Mouse (Mus musculus) mature B cell (primary cell): ENCODE measurements at regions not wholly inside any gene's neighbourhood (a gene's known extent, or its start where the extent isn't known, plus 50 kb on each side); places are given as distances from the start of the nearest gene placed in this dataset.

ENCODE experiments used
- in situ Hi-C: fragments of 300-500 bp; cut with MboI; formaldehyde crosslinking; loops from 2 replicates; pipeline ENCODE4 v1.14.3; 2019

DNA sequence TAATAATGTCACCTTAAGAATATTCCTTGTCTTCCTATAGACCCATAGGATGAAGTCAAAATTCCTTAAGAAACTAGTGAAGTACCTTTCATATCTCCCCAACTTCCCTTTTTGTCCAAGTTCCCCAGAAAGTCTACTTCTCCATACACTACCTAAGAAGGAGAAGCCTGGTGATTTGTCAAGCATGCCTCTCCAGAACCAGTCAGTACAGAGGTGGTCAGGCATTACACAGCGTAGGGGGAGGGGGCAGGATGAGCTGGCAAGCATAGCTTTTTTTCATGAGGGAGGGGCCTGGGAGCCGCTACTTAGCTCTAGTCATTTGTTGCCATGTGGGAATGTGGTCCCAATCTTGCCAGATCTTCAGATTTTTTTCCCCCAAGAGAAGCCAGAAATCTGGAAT, 54.0 kb upstream of the Satb2 start:
- in situ Hi-C loops: no loop called here

DNA sequence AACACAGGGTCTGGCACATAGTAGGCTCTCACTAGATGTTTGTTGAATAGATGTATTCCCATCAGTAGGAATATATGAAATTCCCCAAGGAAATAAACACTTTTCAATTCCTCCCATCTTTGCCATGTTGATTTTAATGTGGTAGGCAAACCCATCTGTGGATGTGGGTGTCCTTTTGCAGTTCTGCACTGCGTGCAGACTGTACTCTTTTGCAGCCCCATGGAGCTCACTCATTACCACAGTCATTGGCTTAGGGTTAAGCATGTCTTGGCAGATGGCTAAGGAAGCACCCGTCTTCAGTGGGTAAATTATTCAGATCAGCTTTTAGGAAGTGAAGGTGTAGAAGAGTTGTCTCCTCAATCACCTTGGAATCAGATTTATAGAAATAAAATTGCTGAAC, 54.8 kb upstream of the Satb2 start:
- in situ Hi-C loops: no loop called here

DNA sequence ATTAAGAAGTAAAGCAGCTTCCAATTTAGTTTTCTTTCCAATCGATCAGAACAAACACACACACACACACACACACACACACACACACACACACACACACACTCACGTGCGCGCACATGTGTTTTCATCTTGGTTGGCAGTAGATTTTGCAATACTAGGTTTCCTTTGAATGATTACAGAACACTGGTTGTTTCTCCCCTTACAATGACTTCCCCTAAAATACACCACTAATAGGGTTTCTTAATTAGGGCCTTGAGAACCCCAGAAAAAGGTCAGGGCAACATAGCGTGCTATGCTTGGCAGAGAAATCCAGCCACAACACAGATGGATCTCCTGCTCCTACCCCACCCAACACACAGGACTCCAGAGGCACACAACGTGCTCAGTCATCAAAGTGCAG, 56.0 kb upstream of the Satb2 start:
- in situ Hi-C loops: no loop called here

DNA sequence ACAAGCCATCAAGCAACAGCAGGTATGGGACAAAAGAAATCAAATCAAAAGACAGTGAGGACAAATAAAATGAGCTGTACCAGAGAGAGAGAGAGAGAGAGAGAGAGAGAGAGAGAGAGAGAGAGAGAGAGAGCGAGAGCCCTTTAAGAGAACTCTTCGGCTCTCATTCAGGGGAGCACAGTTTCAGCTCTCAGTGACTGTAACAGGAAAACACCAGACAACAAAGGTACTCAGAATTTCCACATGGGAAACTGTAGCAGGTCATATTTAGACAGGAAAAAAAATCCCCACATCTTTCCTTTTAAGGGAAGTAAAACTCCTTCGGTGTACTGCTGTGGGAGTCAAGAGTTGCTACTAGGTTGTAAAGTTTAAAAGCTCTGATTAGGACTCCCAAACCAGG, 57.9 kb upstream of the Satb2 start:
- in situ Hi-C loops: no loop called here

DNA sequence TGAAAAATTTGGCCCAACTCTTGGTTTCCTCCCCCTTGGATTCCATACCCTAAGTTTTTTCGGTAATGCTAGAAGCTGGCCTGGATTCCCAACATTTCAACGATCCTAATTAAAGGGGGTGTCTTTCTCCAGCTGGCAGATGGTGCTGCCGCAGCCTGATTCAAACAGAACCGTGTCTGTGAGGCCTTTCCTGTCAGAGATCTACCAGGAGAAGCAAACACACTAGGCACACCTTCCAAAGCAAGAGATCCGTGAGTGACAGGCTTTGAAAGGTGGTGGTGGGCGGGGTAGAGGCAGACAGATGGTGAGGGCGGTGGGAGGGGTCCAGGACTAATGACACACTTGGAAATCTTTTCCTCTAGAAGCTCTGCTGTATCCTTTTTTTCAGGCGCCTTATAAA, 61.8 kb upstream of the Satb2 start:
- in situ Hi-C loops: no loop called here

DNA sequence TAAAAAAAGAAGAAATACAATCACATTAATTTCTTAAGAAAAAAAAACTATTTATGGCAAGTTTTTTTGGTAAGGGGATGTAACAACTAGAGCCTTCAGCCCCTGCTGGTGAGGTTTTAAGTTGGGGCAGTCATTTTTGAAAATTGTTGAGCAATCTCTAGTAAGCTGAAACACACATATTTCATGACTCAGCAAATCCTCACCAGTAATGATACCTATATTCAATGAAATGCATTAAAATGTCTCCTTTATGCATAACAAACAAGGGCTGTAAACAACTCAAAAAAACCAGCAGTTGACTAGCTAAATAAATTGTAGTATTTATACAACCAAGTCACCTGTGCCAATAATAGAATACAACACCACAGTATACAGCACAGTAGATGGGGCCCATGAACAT, 63.1 kb upstream of the Satb2 start:
- in situ Hi-C loops: no loop called here

DNA sequence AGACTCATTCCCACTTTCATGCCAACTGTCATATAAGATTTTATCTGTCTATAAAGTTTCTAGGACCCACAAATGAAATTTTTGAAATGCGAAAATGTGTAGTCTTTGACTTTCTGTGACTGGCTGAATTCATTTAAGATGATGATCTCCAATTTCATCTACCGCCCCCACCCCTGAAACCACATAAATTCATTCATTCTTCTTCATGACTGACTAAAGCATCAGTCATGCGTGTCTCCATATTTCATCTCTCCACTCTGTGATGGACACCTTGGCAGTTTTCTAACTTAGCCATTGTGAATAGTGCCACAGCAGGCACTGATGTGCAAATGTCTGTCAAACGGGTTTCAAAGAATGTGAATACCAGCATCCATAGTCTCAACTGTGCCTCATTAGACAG, 75.4 kb upstream of the Satb2 start:
- in situ Hi-C loops: no loop called here

DNA sequence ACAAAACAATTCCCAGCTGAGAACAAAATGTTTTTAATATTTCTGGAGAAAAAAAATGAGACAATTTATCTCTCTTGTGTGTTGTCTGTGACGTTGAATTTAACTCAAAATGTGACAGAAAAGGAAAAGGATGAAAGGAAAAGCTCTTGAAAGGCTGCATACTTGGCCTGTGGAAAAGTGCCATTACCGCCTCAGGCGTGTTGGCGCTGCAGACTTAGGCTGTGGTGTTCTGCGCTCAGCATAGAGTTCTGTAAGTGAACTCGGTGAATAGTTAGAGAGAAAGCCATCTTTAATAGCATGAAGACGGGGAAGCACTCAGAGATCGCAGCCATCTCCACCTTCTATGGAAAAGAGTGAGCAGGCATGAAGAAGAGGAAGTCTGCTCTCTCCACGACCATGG, 77.5 kb upstream of the Satb2 start:
- in situ Hi-C loops: no loop called here

DNA sequence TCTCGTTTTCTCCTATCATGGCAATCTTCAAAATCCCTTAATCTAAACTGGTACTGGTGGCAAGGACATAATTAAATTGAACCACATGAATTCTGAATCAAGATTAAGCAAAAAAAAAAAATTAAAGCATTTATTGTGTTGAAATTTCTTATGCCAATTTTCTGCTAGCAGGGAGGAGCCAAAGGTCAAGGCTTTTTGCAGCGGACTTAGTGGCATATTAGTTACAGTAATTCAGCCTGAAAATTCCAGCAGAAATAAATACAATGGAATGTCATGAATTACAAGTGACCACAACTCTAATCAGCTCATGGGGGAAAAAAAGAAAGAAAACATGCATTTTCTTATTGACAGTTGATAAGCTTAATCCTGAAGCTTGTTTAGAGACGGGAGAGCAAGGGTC, 80.8 kb upstream of the Satb2 start:
- in situ Hi-C loops: no loop called here

DNA sequence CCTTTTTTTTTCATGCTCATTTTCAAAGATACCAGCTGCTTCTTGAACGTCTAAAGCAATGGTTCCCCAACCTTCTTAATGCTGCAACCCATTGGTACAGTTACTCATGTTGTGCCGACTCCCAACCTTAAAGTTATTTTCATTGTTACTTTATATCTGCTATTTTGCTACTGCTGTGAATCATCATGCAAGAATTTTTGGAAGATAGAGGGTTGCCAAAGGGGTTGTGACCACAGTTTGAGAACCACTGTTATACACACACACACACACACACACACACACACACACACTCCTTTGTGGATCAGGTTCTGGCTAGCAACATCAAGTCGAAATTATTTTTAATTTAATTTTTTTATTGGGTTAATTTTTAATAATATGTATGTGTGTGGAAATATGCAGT, 96.8 kb upstream of the Satb2 start:
- in situ Hi-C loops: no loop called here

DNA sequence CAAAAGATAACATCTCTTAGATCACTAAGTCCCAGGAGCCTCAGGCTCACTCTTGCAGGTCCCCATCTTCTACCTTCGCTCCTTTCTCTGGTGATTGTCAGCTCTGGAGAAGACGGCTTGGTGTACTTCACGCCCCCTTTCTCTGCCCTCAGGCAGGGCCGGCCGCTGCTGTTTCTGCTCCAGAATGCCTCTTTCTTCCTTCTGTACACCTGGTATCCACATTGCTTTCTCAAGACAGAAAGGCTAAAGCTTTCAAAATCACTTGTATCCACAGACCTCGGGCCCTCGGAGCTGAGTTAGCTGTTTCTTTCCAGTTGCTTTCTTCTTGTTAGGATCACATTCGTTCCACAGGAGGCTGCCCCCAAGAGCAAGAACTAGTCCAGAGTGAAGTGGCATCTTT, 98.2 kb upstream of the Satb2 start:
- in situ Hi-C loops: no loop called here

DNA sequence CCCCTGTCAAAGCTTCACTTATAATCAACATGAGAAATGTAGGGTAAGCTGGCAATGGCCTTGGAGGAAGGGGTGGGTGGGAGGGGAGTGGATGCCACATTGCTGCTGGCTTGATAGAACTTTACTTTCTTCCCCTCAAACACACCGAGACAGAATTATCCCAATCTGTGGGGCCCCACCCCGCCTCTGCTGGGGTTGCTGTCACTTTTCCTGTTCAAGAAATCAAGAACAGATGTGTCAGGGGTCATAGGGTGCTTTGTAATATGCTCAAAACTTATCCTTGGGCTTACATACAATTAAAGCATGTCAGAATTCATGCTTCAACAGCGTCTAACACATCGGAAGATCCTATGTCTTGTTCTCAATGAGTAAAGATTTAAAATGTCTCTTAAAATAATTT, 101.9 kb upstream of the Satb2 start:
- in situ Hi-C loops: no loop called here

DNA sequence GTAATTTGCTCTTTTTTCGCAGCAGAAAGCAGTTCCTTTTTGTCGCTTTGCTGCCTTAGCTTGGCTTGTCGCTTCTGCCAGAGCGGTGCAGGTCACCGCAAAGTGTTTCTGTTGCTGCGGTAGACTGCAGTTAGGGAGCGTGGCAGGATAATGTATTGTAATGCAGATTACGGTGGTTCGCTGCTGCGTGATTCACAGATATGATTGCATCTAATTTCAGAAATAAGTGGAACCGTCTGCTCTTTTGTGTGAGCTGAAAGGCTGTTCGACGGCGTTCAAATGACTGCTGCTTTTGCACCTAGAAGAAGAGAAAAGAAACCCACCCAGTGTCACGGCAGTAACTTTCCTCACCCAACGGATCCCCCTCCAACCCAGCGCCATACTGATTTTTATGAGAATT, 104.7 kb upstream of the Satb2 start:
- in situ Hi-C loops: no loop called here

DNA sequence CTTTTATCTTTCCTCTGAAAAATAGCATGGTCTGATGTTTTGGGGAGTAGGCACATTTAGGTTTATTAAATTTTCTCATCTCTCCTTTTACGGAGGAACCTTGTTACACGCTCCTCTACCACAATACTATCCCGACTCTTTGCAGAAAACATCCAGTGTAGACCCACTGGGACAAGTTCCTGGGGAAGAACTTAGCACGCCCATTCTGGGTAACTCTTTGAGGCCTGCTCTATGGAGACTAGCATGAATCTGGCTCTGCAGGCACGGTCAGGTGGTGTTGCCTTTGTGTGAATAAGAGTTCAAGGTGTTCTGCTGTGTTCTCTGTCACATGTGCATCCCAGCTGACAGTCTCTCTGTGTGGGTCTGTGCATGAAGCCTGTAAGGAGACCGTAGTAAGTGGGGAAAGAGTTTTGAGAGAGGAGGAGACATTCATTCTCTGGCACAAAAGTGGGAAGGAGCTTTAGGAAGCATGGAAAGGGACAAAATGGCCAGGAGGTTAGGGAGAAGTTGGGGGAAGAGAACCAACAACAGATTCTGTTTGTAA, 105.2 kb upstream of the Satb2 start:
- in situ Hi-C loops: no loop called here

DNA sequence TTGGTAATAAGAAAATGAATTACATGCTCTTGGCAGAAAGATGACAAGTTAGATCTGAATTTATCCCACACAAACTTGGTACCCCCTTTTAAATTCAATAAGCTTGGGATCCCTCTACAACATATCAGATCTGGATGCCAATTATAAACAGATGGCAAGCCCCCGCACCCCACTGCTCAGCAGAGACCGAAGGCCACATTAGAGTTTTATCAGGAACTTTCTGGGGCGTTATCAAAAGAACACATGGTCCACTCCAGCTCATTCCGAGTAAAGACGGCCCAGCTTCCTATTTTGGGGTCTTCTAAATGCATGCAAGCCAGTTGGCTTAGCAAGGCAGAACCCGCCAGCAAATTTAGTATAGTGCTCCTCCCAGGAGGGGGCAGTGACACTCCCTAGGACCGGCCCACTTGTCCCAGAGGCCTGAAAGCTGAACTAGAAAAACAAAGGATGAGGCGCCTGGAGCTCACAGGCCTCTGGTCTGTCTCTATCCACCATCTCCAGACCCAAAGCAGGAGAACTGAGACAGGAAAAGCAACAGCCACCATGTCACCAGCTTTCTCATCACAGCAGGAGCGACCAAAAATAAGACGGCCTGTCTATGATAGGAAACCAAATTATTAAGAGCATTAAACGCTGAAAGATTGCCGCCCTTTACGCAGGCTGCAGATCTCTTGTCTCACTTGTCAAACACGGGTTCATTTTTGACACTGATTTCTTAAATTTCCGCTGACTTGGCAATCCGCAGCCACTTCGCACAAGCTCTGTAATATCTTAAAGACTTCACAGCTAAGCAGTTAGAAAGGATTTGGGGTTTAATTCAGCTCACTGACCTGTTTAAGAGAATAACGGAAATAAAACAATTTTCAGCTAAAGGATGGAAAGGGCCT, 117.2 kb upstream of the Satb2 start:
- in situ Hi-C loops: no loop called here

DNA sequence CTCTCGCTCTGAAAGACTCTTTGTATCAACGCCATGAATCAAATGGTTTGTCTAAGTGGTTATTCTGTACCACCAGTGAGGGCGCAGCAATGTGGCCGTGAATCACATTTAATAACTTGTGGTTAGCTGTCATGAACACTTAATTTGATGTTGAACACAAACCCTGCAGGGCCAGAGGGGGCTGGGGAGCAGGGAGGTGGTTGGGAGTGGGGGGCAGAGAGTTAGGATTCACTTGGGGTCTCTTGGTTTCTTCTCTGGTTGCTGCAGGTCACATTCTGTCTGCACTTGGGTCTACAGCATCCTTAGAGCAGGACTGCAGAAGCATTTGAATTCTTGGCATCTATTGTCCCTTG, 117.8 kb upstream of the Satb2 start:
- in situ Hi-C loops: no loop called here

DNA sequence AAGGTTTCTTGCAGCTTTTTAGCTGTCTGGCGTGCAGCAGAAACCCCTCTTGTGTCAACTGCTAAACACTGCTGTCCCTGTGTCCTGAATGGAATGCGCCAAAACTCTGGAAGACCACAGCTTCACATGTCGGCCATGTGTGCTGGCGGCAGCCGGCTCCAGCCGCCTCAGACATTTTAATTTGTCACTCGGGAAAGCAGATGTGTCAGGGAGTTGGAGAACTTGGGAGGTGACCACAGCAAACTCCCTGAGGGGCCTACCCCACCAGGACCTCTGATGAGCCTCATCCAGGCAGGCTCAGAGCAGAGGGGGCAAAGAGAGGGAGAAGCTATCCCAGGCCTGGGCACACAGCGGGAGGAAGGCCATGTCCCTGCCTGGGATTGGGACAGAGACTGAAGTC, 118.3 kb upstream of the Satb2 start:
- in situ Hi-C loops: no loop called here

DNA sequence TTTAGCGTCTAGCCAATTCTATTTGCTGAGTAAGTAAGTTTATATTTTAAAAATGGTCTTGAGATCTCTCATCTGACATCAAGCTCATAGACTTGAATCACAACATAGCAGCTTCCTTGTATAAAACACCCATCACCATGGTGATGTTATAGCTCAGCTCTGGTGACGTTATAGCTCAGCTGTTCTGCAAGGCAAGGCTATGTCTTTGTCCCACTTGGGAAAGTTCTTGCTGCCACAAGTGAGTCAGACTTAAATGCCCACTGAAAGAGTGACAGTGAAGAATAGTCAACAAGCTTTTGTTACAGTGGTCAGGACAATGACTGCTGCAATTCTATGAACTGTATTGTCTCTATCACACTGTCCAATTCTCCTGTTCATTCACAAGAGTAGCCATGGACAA, 122.2 kb upstream of the Satb2 start:
- in situ Hi-C loops: no loop called here

DNA sequence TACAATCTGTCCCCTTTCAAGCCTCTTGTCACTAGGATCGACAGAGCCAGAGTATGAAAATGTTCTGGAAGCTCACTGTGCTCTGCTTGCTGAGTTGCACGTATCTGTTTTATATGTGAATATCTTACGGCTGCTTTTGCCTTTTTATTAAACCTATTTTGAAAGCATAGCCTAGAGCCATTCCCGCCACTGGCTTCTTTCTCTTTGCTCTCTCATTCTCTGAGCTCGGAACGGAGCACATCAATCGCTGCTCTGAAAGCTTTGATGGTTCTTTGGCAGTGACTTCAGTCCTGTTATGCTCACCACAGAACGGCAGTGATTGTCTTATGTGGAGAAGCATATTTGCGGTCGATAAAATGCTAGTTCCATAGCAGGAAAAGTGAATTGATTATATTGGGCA, 128.9 kb upstream of the Satb2 start:
- in situ Hi-C loops: no loop called here

DNA sequence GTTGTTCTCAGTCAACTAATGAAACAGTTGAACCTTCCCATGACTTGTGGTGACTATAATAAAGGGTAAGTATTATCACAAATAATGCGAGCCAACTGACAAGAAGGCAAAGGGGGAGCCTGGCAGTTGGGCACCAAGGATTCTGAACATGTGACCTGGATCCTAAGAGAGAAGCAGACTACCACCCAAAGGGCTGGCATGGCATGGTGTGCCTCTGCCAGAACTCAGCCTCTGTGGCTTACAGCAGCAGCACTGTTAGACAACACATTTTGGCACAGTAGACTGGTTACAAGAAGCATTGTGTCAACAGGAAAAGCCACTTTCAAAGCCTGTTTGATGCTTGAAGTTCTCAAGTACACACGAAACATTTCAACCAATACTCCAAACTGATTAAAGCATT, 142.2 kb upstream of the Satb2 start:
- in situ Hi-C loops: no loop called here

DNA sequence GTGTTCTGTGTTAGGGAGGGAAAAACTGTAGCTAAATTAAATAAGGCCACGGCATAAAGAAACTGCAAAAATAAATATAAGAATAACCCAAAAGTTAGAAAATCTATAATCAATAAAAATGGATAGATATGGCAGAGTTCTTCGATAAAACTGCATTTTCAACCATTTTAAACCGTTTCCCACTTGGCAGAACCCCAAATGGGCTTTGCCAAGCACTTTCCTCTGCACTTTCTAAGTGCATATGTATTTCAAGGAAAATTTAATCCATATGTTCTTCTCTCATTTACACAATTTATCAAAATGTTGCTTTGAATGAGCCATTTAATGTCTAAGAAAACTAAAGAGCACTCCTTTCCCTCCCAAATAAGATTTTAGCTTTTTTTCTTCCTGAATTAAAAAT, 165.7 kb upstream of the Satb2 start:
- in situ Hi-C loops: no loop called here

DNA sequence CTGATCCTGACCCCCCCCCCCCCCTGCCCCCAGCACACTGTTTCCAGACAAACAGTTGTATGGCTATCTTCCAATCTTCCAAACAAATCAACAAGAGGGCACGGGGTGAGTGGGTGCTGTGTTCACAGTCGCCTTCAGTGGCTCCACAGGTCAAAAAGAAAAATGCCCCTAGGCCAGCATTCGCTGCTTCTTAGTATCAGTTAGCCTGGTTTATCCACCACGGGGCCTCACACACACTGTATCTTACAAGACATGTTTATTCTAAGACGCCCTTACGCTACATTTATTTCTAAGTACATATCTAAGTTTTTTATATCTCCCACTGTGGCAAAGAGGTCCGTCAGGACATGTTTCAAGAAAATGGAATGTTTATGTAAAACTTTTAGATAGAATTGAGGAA, 177.4 kb upstream of the Satb2 start:
- in situ Hi-C loops: no loop called here

DNA sequence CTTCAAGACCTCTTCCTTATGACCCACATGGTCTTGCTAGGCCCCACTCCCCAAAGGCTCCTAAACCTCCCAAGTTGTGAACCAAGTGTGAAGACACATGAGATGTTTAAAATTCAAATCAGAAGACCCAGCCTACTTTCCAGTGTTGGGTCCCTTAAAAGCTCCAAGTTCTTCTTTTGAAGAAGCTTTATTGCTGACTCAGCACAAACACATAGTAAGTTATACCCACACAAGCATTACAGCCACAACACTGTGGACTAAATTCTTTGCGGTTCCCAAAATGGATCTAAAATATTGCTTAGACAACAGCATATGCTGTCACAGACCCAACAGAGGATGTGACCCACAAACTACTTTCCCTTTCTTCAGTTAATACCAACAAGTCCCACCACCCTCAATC, 186.0 kb upstream of the Satb2 start:
- in situ Hi-C loops: no loop called here

DNA sequence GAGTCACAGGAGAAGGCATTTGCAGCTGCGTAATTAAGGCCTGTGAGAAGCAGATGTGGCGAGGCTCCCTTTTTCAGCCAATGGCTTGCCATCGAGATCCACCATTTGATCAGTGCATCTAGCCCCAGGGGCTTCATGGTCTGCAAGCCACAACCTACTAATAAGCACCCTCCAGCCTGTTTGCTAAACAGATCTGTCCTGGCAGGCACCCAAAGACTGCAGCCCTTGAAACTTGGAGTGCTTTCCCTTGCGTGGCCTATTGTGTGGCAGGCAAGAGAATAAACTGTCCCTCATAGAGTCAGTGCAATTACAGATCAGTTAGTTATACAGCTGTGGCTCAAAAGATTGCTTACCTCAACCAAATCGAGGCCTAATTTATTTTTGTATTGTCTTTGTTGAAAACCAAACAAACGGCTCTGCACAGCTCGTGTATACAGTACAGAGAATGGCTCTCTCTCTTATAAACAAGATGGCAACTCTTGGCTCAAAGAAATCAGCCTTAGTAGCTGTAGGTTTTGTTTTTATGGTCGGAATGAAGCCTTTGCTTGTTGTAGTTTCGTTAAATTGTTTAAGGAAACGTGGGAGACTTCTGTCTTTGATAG, 195.9 kb upstream of the Satb2 start:
- in situ Hi-C loops: no loop called here
